Mouse (Mus musculus) hindbrain, embryonic 15.5 days (tissue): ENCODE measurements around the gene Gm21310. TPM values are rescaled to one million over a fixed set of nuclear protein-coding genes. Genes with fewer than 3 reads are reported as not detected.
"Not testable (repeated sequence)": the region's sequence is repeated elsewhere in the genome, so short reads cannot be mapped to it uniquely, and the experiment has no call there.

ENCODE experiments used
- ATAC-seq: fragments of 200-750 bp; cut with Nextera tagmentation; 2 replicates; pipeline ENCODE4 v1.8.0; 2017; ENCODE audit warnings: low read depth, moderate number of reproducible peaks, moderate TSS enrichment; ENCODE audit not compliant: low FRiP score
- H3K27ac ChIP-seq: fragments of 300-500 bp; sonication (generic); replicated peaks from 2 replicates; pipeline ENCODE4 v1.5.1; 2015; ENCODE audit warnings: mild to moderate bottlenecking, inconsistent platforms
- H3K27me3 ChIP-seq: fragments of 300-500 bp; sonication (generic); 2 replicates; pipeline ENCODE4 v1.6.1; 2015; ENCODE audit warnings: control low read depth, inconsistent platforms
- H3K36me3 ChIP-seq: fragments of 300-500 bp; sonication (generic); 2 replicates; pipeline ENCODE4 v1.6.1; 2015; ENCODE audit warnings: control low read depth, inconsistent platforms
- H3K4me1 ChIP-seq: fragments of 300-500 bp; sonication (generic); replicated peaks from 2 replicates; pipeline ENCODE4 v1.6.1; 2015; ENCODE audit warnings: control low read depth, inconsistent platforms
- H3K4me2 ChIP-seq: fragments of 300-500 bp; sonication (generic); 2 replicates; pipeline ENCODE4 v1.6.1; 2015; ENCODE audit warnings: moderate library complexity, mild to moderate bottlenecking, inconsistent platforms
- H3K4me3 ChIP-seq: fragments of 300-500 bp; sonication (generic); 2 replicates; pipeline ENCODE4 v1.5.1; 2015; ENCODE audit warnings: mild to moderate bottlenecking, inconsistent platforms
- H3K9ac ChIP-seq: fragments of 300-500 bp; sonication (generic); 2 replicates; pipeline ENCODE4 v1.6.1; 2015; ENCODE audit warnings: inconsistent platforms
- H3K9me3 ChIP-seq: fragments of 300-500 bp; sonication (generic); 2 replicates; pipeline ENCODE4 v1.6.1; 2016; ENCODE audit warnings: control low read depth, inconsistent platforms
- polyA plus RNA-seq: library from polyadenylated mRNA; unstranded; fragments of >200 nt; fragmentation: Nextera tagmentation; extraction: Ambion mirVana; gene quantifications from 2 replicates; pipeline ENCODE4 v1.2.1, GENCODE M21; 2015

Gene Gm21310
- polyA plus RNA-seq: not detected in 2 replicates

GRCm38 (mm10) chrY:10147083-10147482 is at the start of gene Gm21310:
Gene Gm21310 (minus strand): TSS chrY:10147183.
- not testable (repeated sequence) for H3K36me3 ChIP-seq, H3K9me3 ChIP-seq, H3K27ac ChIP-seq, ATAC-seq, H3K4me3 ChIP-seq, H3K4me2 ChIP-seq, H3K27me3 ChIP-seq, H3K9ac ChIP-seq, H3K4me1 ChIP-seq

Other genes starting within 250 kb of the Gm21310 start
- not detected in 2 replicates for gene Gm20834, start 177.4 kb upstream of the Gm21310 start, polyA plus RNA-seq